Mouse (Mus musculus) limb, embryonic 11.5 days (tissue): ENCODE data around the gene St6galnac3. TPM values are rescaled to one million over a fixed set of nuclear protein-coding genes. Genes with fewer than 3 reads are reported as not detected.

ENCODE experiments used
- ATAC-seq: fragments of 200-750 bp; cut with Nextera tagmentation; 2 replicates; pipeline ENCODE4 v1.8.0; 2017; ENCODE audit warnings: low read depth; ENCODE audit not compliant: insufficient number of reproducible peaks, low FRiP score, low TSS enrichment
- DNase-seq: peaks from one replicate; pipeline ENCODE4 v3.0.0-alpha.2; 2015; ENCODE audit warnings: low spot score
- H3K27ac ChIP-seq: fragments of 300-500 bp; sonication (generic); replicated peaks from 2 replicates; pipeline ENCODE4 v1.5.1; 2014; ENCODE audit warnings: low read depth, mild to moderate bottlenecking, low read length
- H3K27me3 ChIP-seq: fragments of 300-500 bp; sonication (generic); 2 replicates; pipeline ENCODE4 v1.6.1; 2014; ENCODE audit warnings: mild to moderate bottlenecking, low read length, mixed read lengths; ENCODE audit not compliant: control insufficient read depth, insufficient read depth
- H3K36me3 ChIP-seq: fragments of 300-500 bp; sonication (generic); 2 replicates; pipeline ENCODE4 v1.6.1; 2014; ENCODE audit warnings: mild to moderate bottlenecking, low read length, moderate library complexity, mixed read lengths; ENCODE audit not compliant: control insufficient read depth, insufficient read depth
- H3K4me1 ChIP-seq: fragments of 300-500 bp; sonication (generic); 2 replicates; pipeline ENCODE4 v1.6.1; 2014; ENCODE audit warnings: low read length, mixed read lengths; ENCODE audit not compliant: control insufficient read depth, insufficient read depth
- H3K4me2 ChIP-seq: fragments of 300-500 bp; sonication (generic); 2 replicates; pipeline ENCODE4 v1.6.1; 2014; ENCODE audit warnings: low read depth, mild to moderate bottlenecking, moderate library complexity; ENCODE audit not compliant: severe bottlenecking
- H3K4me3 ChIP-seq: fragments of 300-500 bp; sonication (generic); 2 replicates; pipeline ENCODE4 v1.5.1; 2014; ENCODE audit warnings: low read depth, low read length
- H3K9ac ChIP-seq: fragments of 300-500 bp; sonication (generic); 2 replicates; pipeline ENCODE4 v1.6.1; 2014; ENCODE audit warnings: mild to moderate bottlenecking, low read length
- H3K9me3 ChIP-seq: fragments of 300-500 bp; sonication (generic); 2 replicates; pipeline ENCODE4 v1.6.1; 2016; ENCODE audit warnings: low read length; ENCODE audit not compliant: control insufficient read depth
- WGBS: fragments of 180-500 bp; shearing (Covaris S2); extraction: QIAGEN DNeasy Blood & Tissue Kit; methylation state at CpG from one replicate; pipeline ENCODE4 v1.1.7; 2014; 5-methylcytosine and 5-hydroxymethylcytosine counted together
- polyA plus RNA-seq: library from polyadenylated mRNA; unstranded; fragments of >200 nt; fragmentation: Nextera tagmentation; extraction: Ambion mirVana; gene quantifications from 2 replicates; pipeline ENCODE4 v1.2.1, GENCODE M21; 2014

Gene St6galnac3
- polyA plus RNA-seq, 1 experiment from 2014 or later = 51.2 TPM

- no peak overlapping the region for H3K4me2 ChIP-seq
- no peak for ATAC-seq
- 93% methylated on average over 9 of the region's 9 CpGs for WGBS
These were observed 488.7 kb downstream of the St6galnac3 start for GRCm38 (mm10) chr3:153236262-153236661.

GRCm38 (mm10) chr3:153222611-153223402 lies 502.2 kb downstream of the St6galnac3 start:
- DNase-seq (no peak), ATAC-seq (no peak)
- no peak overlapping the region for H3K9ac ChIP-seq
- H3K4me2 ChIP-seq = no peak overlapping the region
- 83% methylated on average over 10 of the region's 10 CpGs for WGBS
- no peaks in the 10 kb centered on the region for H3K27me3 ChIP-seq
- H3K4me1 ChIP-seq = no peaks in the 10 kb centered on the region
- no peaks in the 10 kb centered on the region for H3K36me3 ChIP-seq
- H3K27ac ChIP-seq = no peak overlapping the region
- H3K9me3 ChIP-seq = no peaks in the 10 kb centered on the region
- no peak overlapping the region for H3K4me3 ChIP-seq

More at GRCm38 (mm10) chr3:153236262-153236661, 488.7 kb downstream of the St6galnac3 start:
- no peak for DNase-seq
- Histone ChIP-seq H3K36me3 (no peaks in the 10 kb centered on the region), H3K9me3 (no peaks in the 10 kb centered on the region), H3K27me3 (no peaks in the 10 kb centered on the region), H3K9ac (no peak overlapping the region), H3K27ac (no peak overlapping the region), H3K4me1 (0 out of 2 replicates have a peak, but pooled peaks cover 2% of the 10 kb centered on the region), H3K4me3 (no peak overlapping the region)

- H3K27me3 ChIP-seq = no peaks in the 10 kb centered on the region
- no peak overlapping the region for H3K9ac ChIP-seq
- H3K4me1 ChIP-seq = no peaks in the 10 kb centered on the region
- no peaks in the 10 kb centered on the region for H3K36me3 ChIP-seq
- H3K4me3 ChIP-seq = no peak overlapping the region
- DNase-seq (no peak), ATAC-seq (no peak)
- no peak overlapping the region for H3K27ac ChIP-seq
- 93% methylated on average over 2 of the region's 2 CpGs for WGBS
- no peaks in the 10 kb centered on the region for H3K9me3 ChIP-seq
- no peak overlapping the region for H3K4me2 ChIP-seq
These were observed 505.6 kb downstream of the St6galnac3 start for GRCm38 (mm10) chr3:153219391-153219790.

- no peak for DNase-seq
- H3K9ac ChIP-seq = no peak overlapping the region
- no peak overlapping the region for H3K4me2 ChIP-seq
- WGBS = 75% methylated on average over 2 of the region's 2 CpGs
- no peaks in the 10 kb centered on the region for H3K4me1 ChIP-seq
- H3K36me3 ChIP-seq = no peaks in the 10 kb centered on the region
- no peak overlapping the region for H3K27ac ChIP-seq
- no peaks in the 10 kb centered on the region for H3K9me3 ChIP-seq
- ATAC-seq = no peak
- H3K4me3 ChIP-seq = no peak overlapping the region
- no peaks in the 10 kb centered on the region for H3K27me3 ChIP-seq
These were observed 516.8 kb downstream of the St6galnac3 start for GRCm38 (mm10) chr3:153208186-153208585.

GRCm38 (mm10) chr3:153204046-153204445 lies 520.9 kb downstream of the St6galnac3 start:
- WGBS = 96% methylated on average over 5 of the region's 5 CpGs

GRCm38 (mm10) chr3:153201835-153202234 lies 523.1 kb downstream of the St6galnac3 start:
- WGBS = 91% methylated on average over 10 of the region's 10 CpGs
- Histone ChIP-seq H3K27me3 (no peaks in the 10 kb centered on the region), H3K9me3 (no peaks in the 10 kb centered on the region), H3K4me2 (no peak overlapping the region), H3K36me3 (no peaks in the 10 kb centered on the region), H3K4me3 (no peak overlapping the region), H3K27ac (no peak overlapping the region), H3K9ac (no peak overlapping the region), H3K4me1 (no peaks in the 10 kb centered on the region)
- ATAC-seq (no peak), DNase-seq (no peak)

More at GRCm38 (mm10) chr3:153204046-153204445, 520.9 kb downstream of the St6galnac3 start:
- H3K4me1 ChIP-seq = no peaks in the 10 kb centered on the region
- H3K27me3 ChIP-seq = no peaks in the 10 kb centered on the region
- no peaks in the 10 kb centered on the region for H3K36me3 ChIP-seq
- H3K9ac ChIP-seq = no peak overlapping the region
- no peak overlapping the region for H3K4me2 ChIP-seq
- ATAC-seq (no peak), DNase-seq (no peak)
- no peak overlapping the region for H3K4me3 ChIP-seq
- no peaks in the 10 kb centered on the region for H3K9me3 ChIP-seq
- no peak overlapping the region for H3K27ac ChIP-seq

- 93% methylated on average over 12 of the region's 12 CpGs for WGBS
- ATAC-seq (no peak), DNase-seq (no peak)
- Histone ChIP-seq H3K4me2 (no peak overlapping the region), H3K9ac (no peak overlapping the region), H3K4me1 (no peaks in the 10 kb centered on the region), H3K36me3 (no peaks in the 10 kb centered on the region), H3K4me3 (no peak overlapping the region), H3K27ac (no peak overlapping the region), H3K9me3 (no peaks in the 10 kb centered on the region), H3K27me3 (no peaks in the 10 kb centered on the region)
These were observed 524.2 kb downstream of the St6galnac3 start for GRCm38 (mm10) chr3:153200801-153201200.

GRCm38 (mm10) chr3:153200076-153200475 lies 524.9 kb downstream of the St6galnac3 start:
- ATAC-seq = no peak
- Histone ChIP-seq H3K4me3 (no peak overlapping the region), H3K4me2 (no peak overlapping the region), H3K27me3 (no peaks in the 10 kb centered on the region), H3K9ac (no peak overlapping the region), H3K27ac (no peak overlapping the region), H3K4me1 (no peaks in the 10 kb centered on the region), H3K9me3 (no peaks in the 10 kb centered on the region), H3K36me3 (no peaks in the 10 kb centered on the region)
- WGBS = 92% methylated on average over 11 of the region's 11 CpGs
- DNase-seq = no peak
